Mouse (Mus musculus) liver, postnatal 0 days (tissue): Measurements from ENCODE around the gene Klhl10.

ENCODE experiments used
- CTCF ChIP-seq: sonication (generic); IDR thresholded peaks from 2 replicates; pipeline ENCODE4 v1.5.1; 2016; ENCODE audit warnings: antibody characterized with exemption, low read depth
- EP300 ChIP-seq: IDR thresholded peaks from 2 replicates; pipeline ENCODE4 v1.6.1; 2016; ENCODE audit warnings: antibody characterized with exemption, low read depth, mild to moderate bottlenecking

DNA sequence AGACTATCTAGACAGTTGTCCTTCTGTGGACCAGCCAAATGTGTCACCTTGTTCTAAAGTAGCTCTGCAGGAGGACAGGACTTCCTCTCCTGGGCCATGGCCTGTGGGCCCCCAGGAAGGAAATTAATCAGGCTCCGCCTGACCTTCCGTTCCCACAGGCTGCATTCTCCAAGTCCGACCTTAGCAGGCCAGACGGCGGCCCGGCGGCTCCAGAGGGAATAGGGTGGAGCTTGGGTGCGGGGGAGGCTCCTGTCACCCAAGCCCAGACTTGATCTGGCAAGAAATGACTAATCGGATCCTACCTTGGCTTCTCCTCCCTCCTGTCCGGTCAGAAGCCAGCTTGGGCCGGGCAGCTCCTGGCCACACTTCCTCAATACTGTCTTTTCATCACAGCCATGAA is 46.5 kb upstream of the Klhl10 start:
- no peak for TF ChIP-seq CTCF
- no peak for TF ChIP-seq EP300
